Mouse (Mus musculus): ENCODE data around the gene Adamts3.

- TF ChIP-seq CTCF (IDR thresholded peaks at IDR 0.05; ENCODE audit: low read depth) (no peak), EP300 (optimal IDR thresholded peaks at IDR 0.05) (no peak)
These were observed 181.7 kb downstream of the Adamts3 start for GRCm38 (mm10) chr5:89701241-89702007.

Measured in stomach, postnatal 0 days (tissue).